Mouse (Mus musculus): ENCODE data around the gene Acsf3. TPM values are rescaled to one million over a fixed set of nuclear protein-coding genes. Genes with fewer than 3 reads are reported as not detected.
A peak's percentile ranks its signal among the peaks of the same experiment; 100 is the strongest.

The Acsf3 gene
- 9.1 and 10.3 TPM in 2 replicates for polyA plus RNA-seq (2015; fragmentation: Nextera tagmentation; extraction: Ambion mirVana)

- H3K27ac ChIP-seq (ENCODE audit: low read length): peak within 1 kb of the TSS; percentile 60; the same call in 1 of the 2 replicates
- WGBS (ENCODE audit: insufficient replicate concordance): 1% methylated on average over 50 of the region's 50 CpGs
- H3K27me3 ChIP-seq (ENCODE audit: control insufficient read depth, insufficient read depth, low read depth, low read length): peaks cover 11% of the 10 kb centered on the region; the same call in 1 of the 2 replicates
- H3K4me3 ChIP-seq (ENCODE audit: low read depth, low read length): peak within 1 kb of the TSS; percentile 81
- no peaks in the 10 kb centered on the region for H3K36me3 ChIP-seq (ENCODE audit: control insufficient read depth, insufficient read depth)
- no peaks in the 10 kb centered on the region for H3K9me3 ChIP-seq (replicated peaks; ENCODE audit: control insufficient read depth, low read length)
- peak within 1 kb of the TSS; percentile 91 for H3K4me2 ChIP-seq (ENCODE audit: low read depth, low read length)
- peak; percentile 58 for ATAC-seq (ENCODE audit: low read depth)
- peak within 1 kb of the TSS; percentile 88 for H3K9ac ChIP-seq (ENCODE audit: low read depth, low read length)
- H3K4me1 ChIP-seq (ENCODE audit: control insufficient read depth, low read depth, low read length): peaks cover 3% of the 10 kb centered on the region
Observed at GRCm38 (mm10) chr8:122775285-122776155, at the start of gene Acsf3. Gene Acsf3 (plus strand): TSS chr8:122775486.

GRCm38 (mm10) chr8:122726789-122727188, 48.5 kb upstream of the Acsf3 start:
- H3K4me1 ChIP-seq (ENCODE audit: control insufficient read depth, low read depth, low read length): peaks cover 8% of the 10 kb centered on the region
- 43% methylated on average over 2 of the region's 2 CpGs for WGBS (ENCODE audit: insufficient replicate concordance)

DNA sequence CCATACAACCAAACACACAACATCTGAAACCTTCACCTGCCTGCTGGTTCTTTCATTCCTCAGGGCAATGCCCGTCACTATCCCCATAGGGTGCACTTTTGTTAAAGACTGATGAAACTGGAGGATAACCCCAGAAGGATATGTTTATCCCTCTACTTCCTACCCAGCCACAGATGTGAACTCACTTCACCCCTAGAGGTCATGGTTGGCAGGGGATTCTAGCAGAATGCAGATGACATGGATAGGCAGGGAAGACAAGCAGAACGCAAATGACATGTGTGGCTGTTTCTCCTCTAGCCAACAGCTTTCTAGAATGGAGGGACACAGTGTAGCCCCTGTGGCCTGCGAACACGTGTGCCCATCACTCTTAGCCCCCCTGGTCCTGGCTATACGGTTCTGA, 47.9 kb upstream of the Acsf3 start:
- Histone ChIP-seq H3K9me3 (replicated peaks; ENCODE audit: control insufficient read depth, low read length) (no peaks in the 10 kb centered on the region), H3K27ac (ENCODE audit: low read length) (no peak overlapping the region), H3K4me3 (ENCODE audit: low read depth, low read length) (no peak overlapping the region), H3K36me3 (ENCODE audit: control insufficient read depth, insufficient read depth) (no peaks in the 10 kb centered on the region), H3K9ac (ENCODE audit: low read depth, low read length) (no peak overlapping the region), H3K4me2 (ENCODE audit: low read depth, low read length) (no peak overlapping the region), H3K27me3 (ENCODE audit: control insufficient read depth, insufficient read depth, low read depth, low read length) (peaks cover 53% of the 10 kb centered on the region), H3K4me1 (ENCODE audit: control insufficient read depth, low read depth, low read length) (peaks cover 2% of the 10 kb centered on the region; the same call in 1 of the 2 replicates)
- 53% methylated on average over 5 of the region's 5 CpGs for WGBS (ENCODE audit: insufficient replicate concordance)
- ATAC-seq (ENCODE audit: low read depth): no peak

More at GRCm38 (mm10) chr8:122726789-122727188, 48.5 kb upstream of the Acsf3 start:
- Histone ChIP-seq H3K4me3 (ENCODE audit: low read depth, low read length) (no peak overlapping the region), H3K9me3 (replicated peaks; ENCODE audit: control insufficient read depth, low read length) (no peaks in the 10 kb centered on the region), H3K9ac (ENCODE audit: low read depth, low read length) (no peak overlapping the region), H3K27ac (ENCODE audit: low read length) (no peak overlapping the region), H3K4me2 (ENCODE audit: low read depth, low read length) (no peak overlapping the region), H3K27me3 (ENCODE audit: control insufficient read depth, insufficient read depth, low read depth, low read length) (peaks cover 56% of the 10 kb centered on the region), H3K36me3 (ENCODE audit: control insufficient read depth, insufficient read depth) (no peaks in the 10 kb centered on the region)
- no peak for ATAC-seq (ENCODE audit: low read depth)

DNA sequence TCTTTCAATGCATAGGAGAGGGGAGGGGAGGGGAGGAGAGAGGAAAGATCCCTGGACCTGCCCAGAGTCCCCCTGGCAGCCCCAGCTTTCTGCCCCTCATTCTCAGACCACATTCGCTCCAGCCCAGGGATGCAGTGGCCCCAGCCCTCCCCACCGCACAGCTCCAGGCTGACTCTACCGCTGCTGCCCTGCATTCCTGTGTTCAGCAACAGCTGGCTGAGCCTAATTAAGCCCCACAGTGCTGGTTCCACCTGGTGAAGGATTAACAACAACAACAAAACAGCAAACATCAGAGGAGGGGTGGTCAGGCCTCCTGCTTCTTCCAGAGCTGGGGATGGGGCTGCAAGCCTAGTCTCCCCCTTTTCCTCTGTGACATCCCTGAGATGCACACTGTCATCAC, 46.7 kb upstream of the Acsf3 start:
- Histone ChIP-seq H3K4me3 (ENCODE audit: low read depth, low read length) (no peak overlapping the region), H3K9ac (ENCODE audit: low read depth, low read length) (no peak overlapping the region), H3K27ac (ENCODE audit: low read length) (no peak overlapping the region), H3K27me3 (ENCODE audit: control insufficient read depth, insufficient read depth, low read depth, low read length) (peaks cover 44% of the 10 kb centered on the region), H3K4me2 (ENCODE audit: low read depth, low read length) (no peak overlapping the region), H3K9me3 (replicated peaks; ENCODE audit: control insufficient read depth, low read length) (no peaks in the 10 kb centered on the region), H3K36me3 (ENCODE audit: control insufficient read depth, insufficient read depth) (no peaks in the 10 kb centered on the region), H3K4me1 (ENCODE audit: control insufficient read depth, low read depth, low read length) (no peaks in the 10 kb centered on the region)
- no peak for ATAC-seq (ENCODE audit: low read depth)
- WGBS (ENCODE audit: insufficient replicate concordance): 58% methylated on average over 3 of the region's 3 CpGs

GRCm38 (mm10) chr8:122735110-122735509, 40.2 kb upstream of the Acsf3 start:
- H3K9ac ChIP-seq (ENCODE audit: low read depth, low read length): no peak overlapping the region
- no peaks in the 10 kb centered on the region for H3K36me3 ChIP-seq (ENCODE audit: control insufficient read depth, insufficient read depth)
- H3K27me3 ChIP-seq (ENCODE audit: control insufficient read depth, insufficient read depth, low read depth, low read length): peaks cover 15% of the 10 kb centered on the region
- H3K4me2 ChIP-seq (ENCODE audit: low read depth, low read length): no peak overlapping the region
- no peaks in the 10 kb centered on the region for H3K9me3 ChIP-seq (replicated peaks; ENCODE audit: control insufficient read depth, low read length)
- no peak overlapping the region for H3K27ac ChIP-seq (ENCODE audit: low read length)
- H3K4me1 ChIP-seq (ENCODE audit: control insufficient read depth, low read depth, low read length): peaks cover 25% of the 10 kb centered on the region
- H3K4me3 ChIP-seq (ENCODE audit: low read depth, low read length): no peak overlapping the region
- ATAC-seq (ENCODE audit: low read depth): no peak
- WGBS (ENCODE audit: insufficient replicate concordance): 32% methylated on average over 3 of the region's 3 CpGs

DNA sequence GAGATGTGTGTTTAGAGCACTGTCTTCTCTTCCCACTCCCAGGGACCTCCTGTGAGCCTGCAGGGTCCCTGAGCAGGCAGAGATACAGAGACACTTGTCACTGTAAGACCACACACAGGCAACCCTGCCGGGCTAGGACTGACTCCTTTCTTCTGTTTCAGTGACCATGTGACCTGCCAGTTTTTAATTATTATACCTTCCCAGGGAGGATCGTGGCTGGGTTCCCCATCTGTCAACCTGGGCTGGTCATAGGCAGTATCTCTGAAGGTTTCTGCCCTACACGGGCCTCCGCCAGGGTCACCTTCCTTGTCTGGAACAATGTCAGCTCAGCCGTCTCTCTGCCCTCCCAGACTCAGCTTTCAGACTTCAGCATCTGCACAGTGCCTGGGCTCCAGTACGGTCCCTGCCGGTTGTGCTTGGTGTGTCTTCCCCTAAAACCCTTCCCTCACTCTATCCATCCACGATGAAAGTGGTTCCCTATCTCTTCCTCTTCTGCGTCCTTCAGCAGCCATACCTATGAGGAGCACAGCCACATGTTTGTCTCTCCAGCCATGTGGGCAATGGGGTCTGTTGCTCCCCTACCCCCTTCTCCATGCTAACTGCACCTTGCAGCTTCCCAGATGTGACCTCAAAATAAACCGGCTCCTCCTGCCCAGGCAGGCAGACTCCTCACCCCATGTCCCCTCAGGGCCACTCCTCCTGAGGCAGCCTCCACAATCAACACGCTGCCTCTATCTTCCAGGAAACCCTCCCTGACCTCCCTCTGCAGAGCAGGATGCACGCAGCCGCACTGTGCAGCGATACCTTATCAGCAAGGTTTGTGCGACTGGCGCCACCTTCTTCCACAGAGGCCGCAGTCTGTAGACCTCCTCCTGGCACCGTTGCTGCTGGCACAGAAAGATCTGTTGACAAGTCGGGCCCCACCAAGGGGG, 39.5 kb upstream of the Acsf3 start:
- no peaks in the 10 kb centered on the region for H3K9me3 ChIP-seq (replicated peaks; ENCODE audit: control insufficient read depth, low read length)
- H3K4me1 ChIP-seq (ENCODE audit: control insufficient read depth, low read depth, low read length): peaks cover 25% of the 10 kb centered on the region
- peaks cover 20% of the 10 kb centered on the region for H3K27me3 ChIP-seq (ENCODE audit: control insufficient read depth, insufficient read depth, low read depth, low read length)
- H3K4me2 ChIP-seq (ENCODE audit: low read depth, low read length): peak overlapping the region; percentile 34
- no peak overlapping the region; the same call in 1 of the 2 replicates for H3K27ac ChIP-seq (ENCODE audit: low read length)
- H3K9ac ChIP-seq (ENCODE audit: low read depth, low read length): peak overlapping the region; percentile 8
- 0 out of 2 replicates have a peak overlapping the region, but pooled peaks have one; percentile 11 for H3K4me3 ChIP-seq (ENCODE audit: low read depth, low read length)
- WGBS (ENCODE audit: insufficient replicate concordance): 11% methylated on average over 19 of the region's 19 CpGs
- peak; percentile 91 for ATAC-seq (ENCODE audit: low read depth)
- no peaks in the 10 kb centered on the region for H3K36me3 ChIP-seq (ENCODE audit: control insufficient read depth, insufficient read depth)

DNA sequence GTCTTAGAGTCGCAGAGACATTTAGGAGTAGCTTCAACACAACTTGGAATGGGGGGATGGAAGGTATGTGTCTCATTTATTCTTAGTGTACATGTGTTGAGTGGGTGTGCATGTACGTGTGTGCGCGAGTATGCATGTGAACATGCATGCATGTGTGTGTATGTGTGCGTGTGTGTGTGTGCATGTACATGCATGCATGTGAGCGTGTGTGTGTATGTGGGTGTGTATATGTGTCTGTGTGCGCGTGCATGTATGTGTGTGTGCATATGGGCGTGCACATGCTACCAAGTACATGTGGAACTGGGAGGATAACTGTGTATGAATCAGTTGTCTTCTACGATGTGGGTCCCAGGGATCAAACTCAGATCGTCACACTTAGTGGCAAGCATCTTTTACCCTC, 38.7 kb upstream of the Acsf3 start:
- H3K9ac ChIP-seq (ENCODE audit: low read depth, low read length): no peak overlapping the region
- no peak overlapping the region for H3K4me3 ChIP-seq (ENCODE audit: low read depth, low read length)
- no peak overlapping the region for H3K27ac ChIP-seq (ENCODE audit: low read length)
- H3K27me3 ChIP-seq (ENCODE audit: control insufficient read depth, insufficient read depth, low read depth, low read length): peaks cover 27% of the 10 kb centered on the region
- H3K4me1 ChIP-seq (ENCODE audit: control insufficient read depth, low read depth, low read length): peaks cover 25% of the 10 kb centered on the region
- no peaks in the 10 kb centered on the region for H3K9me3 ChIP-seq (replicated peaks; ENCODE audit: control insufficient read depth, low read length)
- 72% methylated on average over 11 of the region's 11 CpGs for WGBS (ENCODE audit: insufficient replicate concordance)
- ATAC-seq (ENCODE audit: low read depth): no peak
- no peaks in the 10 kb centered on the region for H3K36me3 ChIP-seq (ENCODE audit: control insufficient read depth, insufficient read depth)
- peak overlapping the region; percentile 34 for H3K4me2 ChIP-seq (ENCODE audit: low read depth, low read length)

DNA sequence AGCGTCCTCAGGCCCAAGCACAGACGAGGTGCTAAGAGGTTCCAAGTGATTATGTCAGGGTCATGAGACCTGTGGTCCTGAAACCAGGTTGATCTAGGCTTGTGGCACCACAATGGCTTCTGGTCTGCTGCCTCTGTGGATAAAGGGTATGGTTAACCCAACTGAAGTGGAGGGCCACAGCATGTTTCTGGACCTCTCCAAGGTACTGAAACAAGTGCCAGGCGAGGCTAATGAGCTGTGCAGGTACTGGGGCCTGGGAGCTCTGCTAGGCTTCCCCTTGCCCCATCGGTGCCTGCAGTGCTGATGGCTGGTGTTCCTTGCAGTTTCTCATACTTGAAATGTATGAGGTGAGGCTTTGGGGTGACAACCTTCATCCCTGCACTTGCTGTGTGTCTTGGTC, 38.2 kb upstream of the Acsf3 start:
- Histone ChIP-seq H3K9ac (ENCODE audit: low read depth, low read length) (no peak overlapping the region), H3K4me3 (ENCODE audit: low read depth, low read length) (no peak overlapping the region), H3K4me2 (ENCODE audit: low read depth, low read length) (no peak overlapping the region), H3K36me3 (ENCODE audit: control insufficient read depth, insufficient read depth) (no peaks in the 10 kb centered on the region), H3K27ac (ENCODE audit: low read length) (no peak overlapping the region), H3K4me1 (ENCODE audit: control insufficient read depth, low read depth, low read length) (peaks cover 25% of the 10 kb centered on the region), H3K27me3 (ENCODE audit: control insufficient read depth, insufficient read depth, low read depth, low read length) (peaks cover 31% of the 10 kb centered on the region), H3K9me3 (replicated peaks; ENCODE audit: control insufficient read depth, low read length) (no peaks in the 10 kb centered on the region)
- no peak for ATAC-seq (ENCODE audit: low read depth)
- 36% methylated on average over 4 of the region's 4 CpGs for WGBS (ENCODE audit: insufficient replicate concordance)
